Mouse (Mus musculus) adrenal gland (tissue): ENCODE results near the gene Usp35.

Source experiments
- intact Hi-C: fragments of 180-260 bp; cut with DNase I; formaldehyde crosslinking; loops from one replicate; pipeline ENCODE4 v1.15.1; 2025

Usp35 gene

GRCm38 (mm10) chr7:97346111-97346821, 14.4 kb upstream of the Usp35 start:
- intact Hi-C loops: no loop called here

GRCm38 (mm10) chr7:97345229-97345871, 13.5 kb upstream of the Usp35 start:
- intact Hi-C loops: no loop called here

- intact Hi-C loops: no loop called here
Observed at GRCm38 (mm10) chr7:97344655-97345054, 12.8 kb upstream of the Usp35 start.

- intact Hi-C loops: no loop called here
Observed at GRCm38 (mm10) chr7:97342961-97343360, 11.1 kb upstream of the Usp35 start.

- intact Hi-C loops: no loop called here
Observed at GRCm38 (mm10) chr7:97340907-97341849, 9.4 kb upstream of the Usp35 start.

GRCm38 (mm10) chr7:97339623-97340022, 7.8 kb upstream of the Usp35 start:
- intact Hi-C loops: no loop called here

- intact Hi-C loops: no loop called here
Observed at GRCm38 (mm10) chr7:97338593-97338992, 6.8 kb upstream of the Usp35 start.

- intact Hi-C loops: no loop called here
Observed at GRCm38 (mm10) chr7:97336678-97337077, 4.9 kb upstream of the Usp35 start.

GRCm38 (mm10) chr7:97334406-97334805, 2.6 kb upstream of the Usp35 start:
- intact Hi-C loops: no loop called here

- intact Hi-C loops: no loop called here
Observed at GRCm38 (mm10) chr7:97333113-97333898, 1.5 kb upstream of the Usp35 start.

- intact Hi-C loops: no loop called here
Observed at GRCm38 (mm10) chr7:97332667-97333041, 834 bp upstream of the Usp35 start.

- intact Hi-C loops: no loop called here
Observed at GRCm38 (mm10) chr7:97330931-97331645, 732 bp downstream of the Usp35 start.

GRCm38 (mm10) chr7:97329676-97330075, 2.1 kb downstream of the Usp35 start:
- intact Hi-C loops: no loop called here

- intact Hi-C loops: no loop called here
Observed at GRCm38 (mm10) chr7:97328891-97329588, 2.8 kb downstream of the Usp35 start.

GRCm38 (mm10) chr7:97327376-97327775, 4.4 kb downstream of the Usp35 start:
- intact Hi-C loops: no loop called here

GRCm38 (mm10) chr7:97325156-97325985, 6.4 kb downstream of the Usp35 start:
- intact Hi-C loops: no loop called here

GRCm38 (mm10) chr7:97324342-97324741, 7.5 kb downstream of the Usp35 start:
- intact Hi-C loops: no loop called here

- intact Hi-C loops: no loop called here
Observed at GRCm38 (mm10) chr7:97317706-97318105, 14.1 kb downstream of the Usp35 start.

GRCm38 (mm10) chr7:97315656-97316055, 16.2 kb downstream of the Usp35 start:
- intact Hi-C loops: no loop called here
